Mouse (Mus musculus) limb, embryonic 14.5 days (tissue): Measurements from ENCODE around the gene Tiam2. TPM values are rescaled to one million over a fixed set of nuclear protein-coding genes. Genes with fewer than 3 reads are reported as not detected.

Experiments used
- ATAC-seq: fragments of 200-750 bp; cut with Nextera tagmentation; 2 replicates; pipeline ENCODE4 v1.8.0; 2017; ENCODE audit warnings: low read depth, moderate number of reproducible peaks, moderate TSS enrichment; ENCODE audit not compliant: low FRiP score
- DNase-seq: peaks from one replicate; pipeline ENCODE4 v3.0.0-alpha.2; 2015; ENCODE audit warnings: low spot score
- H3K27ac ChIP-seq: fragments of 300-500 bp; sonication (generic); replicated peaks from 2 replicates; pipeline ENCODE4 v1.5.1; 2014; ENCODE audit warnings: low read depth, mild to moderate bottlenecking, low read length, moderate library complexity, mixed read lengths
- H3K27me3 ChIP-seq: fragments of 300-500 bp; sonication (generic); 2 replicates; pipeline ENCODE4 v1.6.1; 2014; ENCODE audit warnings: low read length, mixed read lengths; ENCODE audit not compliant: control insufficient read depth, insufficient read depth
- H3K36me3 ChIP-seq: fragments of 300-500 bp; sonication (generic); 2 replicates; pipeline ENCODE4 v1.6.1; 2014; ENCODE audit warnings: mild to moderate bottlenecking, low read length, moderate library complexity, mixed read lengths; ENCODE audit not compliant: control insufficient read depth, insufficient read depth
- H3K4me1 ChIP-seq: fragments of 300-500 bp; sonication (generic); 2 replicates; pipeline ENCODE4 v1.6.1; 2014; ENCODE audit warnings: antibody characterized with exemption, low read length, mixed read lengths; ENCODE audit not compliant: control insufficient read depth, insufficient read depth
- H3K4me2 ChIP-seq: fragments of 300-500 bp; sonication (generic); replicated peaks from 2 replicates; pipeline ENCODE4 v1.6.1; 2014; ENCODE audit warnings: low read depth, mild to moderate bottlenecking, low read length, moderate library complexity; ENCODE audit not compliant: severe bottlenecking
- H3K4me3 ChIP-seq: fragments of 300-500 bp; sonication (generic); replicated peaks from 2 replicates; pipeline ENCODE4 v1.5.1; 2014; ENCODE audit warnings: low read length
- H3K9ac ChIP-seq: fragments of 300-500 bp; sonication (generic); 2 replicates; pipeline ENCODE4 v1.6.1; 2014; ENCODE audit warnings: mild to moderate bottlenecking, low read depth, low read length, moderate library complexity; ENCODE audit not compliant: severe bottlenecking
- H3K9me3 ChIP-seq: fragments of 300-500 bp; sonication (generic); 2 replicates; pipeline ENCODE4 v1.6.1; 2016; ENCODE audit warnings: low read length; ENCODE audit not compliant: control insufficient read depth
- POLR2A ChIP-seq: fragments of 200-500 bp; IDR thresholded peaks from 2 replicates; pipeline ENCODE4 v1.8.0; 2012; ENCODE audit warnings: inconsistent platforms, mild to moderate bottlenecking, moderate library complexity, borderline replicate concordance; ENCODE audit not compliant: insufficient read depth, insufficient read length; ENCODE audit errors: extremely low read depth
- WGBS: fragments of 180-500 bp; shearing (Covaris S2); extraction: QIAGEN DNeasy Blood & Tissue Kit; methylation state at CpG from one replicate; pipeline ENCODE4 v1.1.7; 2014; 5-methylcytosine and 5-hydroxymethylcytosine counted together
- polyA plus RNA-seq, 2 experiments: library from polyadenylated mRNA; depleted of rRNA in 1 of 2; stranded (reverse) in 1 of 2; unstranded in 1 of 2; fragments of >200 nt; fragmentation: Nextera tagmentation in 1 of 2; extraction: Ambion mirVana in 1 of 2; gene quantifications; 2 replicates each; pipeline versions ENCODE4 v1.2.1 to v1.2.3; 2012 to 2014

Gene Tiam2
- polyA plus RNA-seq, 2 experiments = 21.1 to 25.9 TPM

- no peak overlapping the region for H3K4me3 ChIP-seq
- 0 out of 2 replicates have a peak overlapping the region, but pooled peaks have one; percentile 1 for H3K4me2 ChIP-seq
- H3K9ac ChIP-seq = no peak overlapping the region
- H3K27me3 ChIP-seq = no peaks in the 10 kb centered on the region
- peak overlapping the region; percentile 67 for H3K27ac ChIP-seq
- ATAC-seq (peak; percentile 50; the same call in 1 of the 2 replicates), DNase-seq (peak; percentile 28)
- no peak for TF ChIP-seq POLR2A
- peaks cover 10% of the 10 kb centered on the region; the same call in 1 of the 2 replicates for H3K36me3 ChIP-seq
- WGBS = 45% methylated on average over 4 of the region's 4 CpGs
- H3K9me3 ChIP-seq = no peaks in the 10 kb centered on the region
- H3K4me1 ChIP-seq = peaks cover 41% of the 10 kb centered on the region
Measured at GRCm38 (mm10) chr17:3369631-3370030, 43.3 kb downstream of the Tiam2 start.

- H3K27ac ChIP-seq = no peak overlapping the region
- ATAC-seq (no peak), DNase-seq (peak; percentile 32)
- H3K4me3 ChIP-seq = no peak overlapping the region
- no peaks in the 10 kb centered on the region for H3K27me3 ChIP-seq
- no peak overlapping the region for H3K9ac ChIP-seq
- 54% methylated on average over 2 of the region's 2 CpGs for WGBS
- peaks cover 3% of the 10 kb centered on the region; the same call in 1 of the 2 replicates for H3K4me1 ChIP-seq
- no peaks in the 10 kb centered on the region for H3K36me3 ChIP-seq
- H3K9me3 ChIP-seq = no peaks in the 10 kb centered on the region
- no peak overlapping the region for H3K4me2 ChIP-seq
- no peak for TF ChIP-seq POLR2A
Measured at GRCm38 (mm10) chr17:3378606-3379005, 52.2 kb downstream of the Tiam2 start.

GRCm38 (mm10) chr17:3379753-3380588 is 53.6 kb downstream of the Tiam2 start:
- H3K9me3 ChIP-seq = no peaks in the 10 kb centered on the region
- WGBS = 28% methylated on average over 10 of the region's 13 CpGs
- no peaks in the 10 kb centered on the region for H3K27me3 ChIP-seq
- no peak overlapping the region for H3K4me3 ChIP-seq
- no peak overlapping the region for H3K9ac ChIP-seq
- DNase-seq (no peak), ATAC-seq (no peak)
- no peaks in the 10 kb centered on the region for H3K36me3 ChIP-seq
- H3K27ac ChIP-seq = no peak overlapping the region
- peaks cover 3% of the 10 kb centered on the region; the same call in 1 of the 2 replicates for H3K4me1 ChIP-seq
- no peak overlapping the region for H3K4me2 ChIP-seq
- TF ChIP-seq POLR2A = no peak

- DNase-seq = no peak
Measured at GRCm38 (mm10) chr17:3385391-3385790, 59.0 kb downstream of the Tiam2 start.

GRCm38 (mm10) chr17:3387819-3388218 is 61.4 kb downstream of the Tiam2 start:
- H3K4me2 ChIP-seq = no peak overlapping the region
- no peak overlapping the region for H3K27ac ChIP-seq
- DNase-seq = no peak
- H3K9me3 ChIP-seq = no peaks in the 10 kb centered on the region
- H3K4me3 ChIP-seq = no peak overlapping the region
- TF ChIP-seq POLR2A = no peak
- WGBS = 34% methylated on average over 4 of the region's 4 CpGs
- no peaks in the 10 kb centered on the region for H3K27me3 ChIP-seq
- no peaks in the 10 kb centered on the region for H3K4me1 ChIP-seq
- H3K36me3 ChIP-seq = no peaks in the 10 kb centered on the region
- ATAC-seq = no peak
- H3K9ac ChIP-seq = no peak overlapping the region

More at GRCm38 (mm10) chr17:3385391-3385790, 59.0 kb downstream of the Tiam2 start:
- Histone ChIP-seq H3K4me2 (no peak overlapping the region), H3K27ac (no peak overlapping the region), H3K9me3 (no peaks in the 10 kb centered on the region), H3K27me3 (no peaks in the 10 kb centered on the region), H3K4me1 (no peaks in the 10 kb centered on the region), H3K9ac (no peak overlapping the region), H3K4me3 (no peak overlapping the region), H3K36me3 (no peaks in the 10 kb centered on the region)
- TF ChIP-seq POLR2A = no peak
- WGBS = 80% methylated on average over 1 of the region's 1 CpGs
- no peak for ATAC-seq
